Mouse (Mus musculus) CH12.LX (cell line): ENCODE measurements around the gene Zcwpw1.

ENCODE experiments used
- CHD2 ChIP-seq: IDR thresholded peaks from 2 replicates; pipeline ENCODE4 v1.6.1; 2011; ENCODE audit warnings: low read length, improper control_type of control experiment
- POLR2A ChIP-seq: IDR thresholded peaks from 2 replicates; pipeline ENCODE4 v1.6.1; 2011; ENCODE audit warnings: low read depth, mild to moderate bottlenecking, improper control_type of control experiment, low read length

GRCm38 (mm10) chr5:137830238-137830637 lies 42.6 kb downstream of the Zcwpw1 start:
- TF ChIP-seq POLR2A: no peak
- no peak for TF ChIP-seq CHD2
